Mouse (Mus musculus) MEL (cell line): Measurements from ENCODE around the gene Fyco1.

Experiments
- CHD2 ChIP-seq: IDR thresholded peaks from 2 replicates; pipeline ENCODE4 v1.6.1; 2011; ENCODE audit warnings: low read length, improper control_type of control experiment
- CTCF ChIP-seq, 3 experiments: IDR thresholded peaks in 2 of 3; conservative IDR thresholded peaks in 1 of 3; 2 replicates each; pipeline ENCODE4 v1.5.1; 2011 to 2012; ENCODE audit warnings: low read length in 3 of 3, low read depth in 2 of 3, mild to moderate bottlenecking in 2 of 3, improper control_type of control experiment in 1 of 3, inconsistent platforms in 1 of 3, mixed read lengths in 1 of 3, moderate library complexity in 1 of 3; ENCODE audit not compliant: control insufficient read depth in 1 of 3, insufficient read depth in 1 of 3, poor library complexity in 1 of 3, severe bottlenecking in 1 of 3
- E2F4 ChIP-seq: IDR thresholded peaks from 2 replicates; pipeline ENCODE4 v1.6.1; 2011; ENCODE audit warnings: low read depth, low read length, improper control_type of control experiment, borderline replicate concordance
- EP300 ChIP-seq, 2 experiments: IDR thresholded peaks; 2 replicates each; pipeline ENCODE4 v1.6.1; 2011; ENCODE audit warnings: improper control_type of control experiment in 2 of 2, low read length in 2 of 2, low read depth in 1 of 2, mild to moderate bottlenecking in 1 of 2
- MAX ChIP-seq: IDR thresholded peaks from 2 replicates; pipeline ENCODE4 v1.6.1; 2011; ENCODE audit warnings: low read length, improper control_type of control experiment
- POLR2A ChIP-seq, 2 experiments: IDR thresholded peaks; 2 replicates each; pipeline ENCODE4 v1.6.1; 2011 to 2012; ENCODE audit warnings: low read length in 2 of 2, mild to moderate bottlenecking in 2 of 2, control low read depth in 1 of 2, improper control_type of control experiment in 1 of 2, low read depth in 1 of 2, moderate library complexity in 1 of 2; ENCODE audit not compliant: control insufficient read depth in 1 of 2, insufficient read depth in 1 of 2, poor library complexity in 1 of 2
- TAL1 ChIP-seq: IDR thresholded peaks from 2 replicates; pipeline ENCODE4 v1.6.1; 2012; ENCODE audit warnings: mild to moderate bottlenecking, inconsistent platforms, low read length, moderate library complexity, mixed read lengths
- ZC3H11A ChIP-seq: IDR thresholded peaks from 2 replicates; pipeline ENCODE4 v1.6.1; 2012; ENCODE audit warnings: low read depth, mild to moderate bottlenecking, inconsistent platforms, low read length, improper control_type of control experiment

DNA sequence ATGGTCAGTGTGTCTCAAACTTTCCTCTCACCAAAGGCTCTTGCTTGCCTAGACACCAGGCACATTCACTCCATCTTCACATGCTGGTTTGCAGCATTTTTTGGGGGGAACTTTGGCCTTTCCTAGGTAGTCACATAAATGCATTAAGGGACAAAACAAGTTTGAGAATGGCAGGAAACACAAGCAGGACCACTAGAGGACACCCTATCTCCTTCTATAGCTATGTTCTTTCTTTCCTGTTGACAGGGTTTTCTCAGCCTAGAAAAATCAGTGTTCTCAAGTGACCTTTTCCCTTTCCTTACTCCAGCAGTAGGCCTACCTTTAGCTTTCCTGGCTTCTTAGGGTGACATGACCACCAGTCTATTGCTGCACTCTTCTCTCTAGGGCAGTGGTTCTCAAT is 48.8 kb downstream of the Fyco1 start:
- TF ChIP-seq EP300 (IDR thresholded peaks at IDR 0.05; ENCODE audit: low read depth in 1 of 2, low read length in 2 of 2) (no peak), CTCF (IDR thresholded peaks at IDR 0.05 in 2 of 3, conservative IDR thresholded peaks at IDR 0.05 in 1 of 3; ENCODE audit: control insufficient read depth in 1 of 3, insufficient read depth in 1 of 3, low read depth in 2 of 3, low read length in 3 of 3, poor library complexity in 1 of 3, severe bottlenecking in 1 of 3) (no peak), TAL1 (no peak), ZC3H11A (no peak), E2F4 (no peak), MAX (no peak), POLR2A (IDR thresholded peaks at IDR 0.05; ENCODE audit: control insufficient read depth in 1 of 2, insufficient read depth in 1 of 2, low read depth in 1 of 2, low read length in 2 of 2, poor library complexity in 1 of 2) (no peak), CHD2 (no peak)
